Mouse (Mus musculus) stomach, adult 2 months (tissue): ENCODE data around the gene Ltb. TPM values are rescaled to one million over a fixed set of nuclear protein-coding genes. Genes with fewer than 3 reads are reported as not detected.

Experiments
- polyA plus RNA-seq: library from polyadenylated mRNA; depleted of rRNA; stranded (reverse); fragments of >200 nt; gene quantifications from 2 replicates; pipeline ENCODE4 v1.2.3, GENCODE M21; 2012; rRNA removed

Gene Ltb
- polyA plus RNA-seq, result 1.5 and 5.7 TPM in 2 replicates

GRCm38 (mm10) chr17:35193881-35194843 is at the start of gene Ltb:
Gene Ltb, plus strand, starts transcription at chr17:35194439.

GRCm38 (mm10) chr17:35164568-35165450 is 29.4 kb upstream of the Ltb start, which contains the start of gene Prrc2a:
Gene Prrc2a, minus strand, starts transcription at chr17:35164897.

GRCm38 (mm10) chr17:35175968-35176367 is 18.3 kb upstream of the Ltb start, which contains the start of gene Aif1:
Gene Aif1, minus strand, starts transcription at chr17:35176068.

GRCm38 (mm10) chr17:35187959-35188610 is 6.2 kb upstream of the Ltb start, which contains the start of gene Lst1:
Gene Lst1, minus strand, starts transcription at chr17:35188439.

GRCm38 (mm10) chr17:35201787-35202186 is 7.5 kb downstream of the Ltb start, which contains the start of gene Tnf:
Gene Tnf, minus strand, starts transcription at chr17:35202007.

GRCm38 (mm10) chr17:35204494-35205379 is 10.5 kb downstream of the Ltb start, which contains the start of gene Lta:
Gene Lta, minus strand, starts transcription at chr17:35205351.

GRCm38 (mm10) chr17:35220156-35220952 is 26.1 kb downstream of the Ltb start, which contains the start of gene Gm16181:
Gene Gm16181, plus strand, starts transcription at chr17:35220834.

GRCm38 (mm10) chr17:35233114-35233980 is 39.1 kb downstream of the Ltb start, which contains the start of gene Atp6v1g2:
Gene Atp6v1g2, plus strand, starts transcription at chr17:35233660.

GRCm38 (mm10) chr17:35235614-35236389 is 41.6 kb downstream of the Ltb start, which contains the start of gene Nfkbil1:
Gene Nfkbil1, minus strand, starts transcription at chr17:35235792.

GRCm38 (mm10) chr17:35241305-35242014 is 47.2 kb downstream of the Ltb start, which contains the start of gene Ddx39b:
Gene Ddx39b, plus strand, starts transcription at chr17:35241746.

Other genes with a start within 250 kb of the Ltb start
- 31.1 and 45.6 TPM in 2 replicates for gene Hspa1b, start 235.2 kb upstream of the Ltb start, polyA plus RNA-seq
- gene Gm20481, start 224.5 kb upstream of the Ltb start, polyA plus RNA-seq, result not detected in 2 replicates
- 16.4 and 25.7 TPM in 2 replicates for gene Hspa1a, start 222.3 kb upstream of the Ltb start, polyA plus RNA-seq
- gene Hspa1l, start 221.7 kb upstream of the Ltb start, polyA plus RNA-seq, result 0.34 and 0.59 TPM in 2 replicates
- 43.9 and 62.3 TPM in 2 replicates for gene Lsm2, start 212.6 kb upstream of the Ltb start, polyA plus RNA-seq
- 95.5 and 126 TPM in 2 replicates for gene Vars, start 193.5 kb upstream of the Ltb start, polyA plus RNA-seq
- gene Vwa7, start 177.9 kb upstream of the Ltb start, polyA plus RNA-seq, result 1.9 and 2.2 TPM in 2 replicates
- 0.58 and 1.9 TPM in 2 replicates for gene Sapcd1, start 166.4 kb upstream of the Ltb start, polyA plus RNA-seq
- gene Msh5, start 147.7 kb upstream of the Ltb start, polyA plus RNA-seq, result 2.6 and 5.6 TPM in 2 replicates
- 131 and 147 TPM in 2 replicates for gene Clic1, start 144.5 kb upstream of the Ltb start, polyA plus RNA-seq
- 16.3 and 20.7 TPM in 2 replicates for gene Ddah2, start 135.4 kb upstream of the Ltb start, polyA plus RNA-seq
- 243 and 312 TPM in 2 replicates for gene Ly6g6c, start 129.1 kb upstream of the Ltb start, polyA plus RNA-seq
- gene Mpig6b, start 128.3 kb upstream of the Ltb start, polyA plus RNA-seq, result 0.42 and 0.65 TPM in 2 replicates
- 99.6 and 112 TPM in 2 replicates for gene Ly6g6e, start 117.5 kb upstream of the Ltb start, polyA plus RNA-seq
- 5.1 and 6.4 TPM in 2 replicates for gene Ly6g6d, start 116.4 kb upstream of the Ltb start, polyA plus RNA-seq
- 1.2 and 2.0 TPM in 2 replicates for gene Ly6g6f, start 108.8 kb upstream of the Ltb start, polyA plus RNA-seq
- gene Abhd16a, start 105.2 kb upstream of the Ltb start, polyA plus RNA-seq, result 88.7 and 152 TPM in 2 replicates
- gene Ly6g5c, start 86.2 kb upstream of the Ltb start, polyA plus RNA-seq, result 1.4 TPM in 1 of 2 replicates, not detected in the other
- 1.2 and 2.2 TPM in 2 replicates for gene Ly6g5b, start 79.0 kb upstream of the Ltb start, polyA plus RNA-seq
- gene Gpank1, start 73.0 kb upstream of the Ltb start, polyA plus RNA-seq, result 9.3 and 11.8 TPM in 2 replicates
- 258 and 301 TPM in 2 replicates for gene Csnk2b, start 72.4 kb upstream of the Ltb start, polyA plus RNA-seq
- 13.7 and 19.0 TPM in 2 replicates for gene D17H6S53E, start 68.1 kb upstream of the Ltb start, polyA plus RNA-seq
- 0.08 and 0.20 TPM in 2 replicates for gene Apom, start 62.4 kb upstream of the Ltb start, polyA plus RNA-seq
- 92.9 and 94.1 TPM in 2 replicates for gene Bag6, start 59.3 kb upstream of the Ltb start, polyA plus RNA-seq
- 262 and 284 TPM in 2 replicates for gene Prrc2a, start 29.5 kb upstream of the Ltb start, polyA plus RNA-seq
- gene Aif1, start 18.4 kb upstream of the Ltb start, polyA plus RNA-seq, result 0.11 and 0.48 TPM in 2 replicates
- gene Lst1, start 6.0 kb upstream of the Ltb start, polyA plus RNA-seq, result 3.7 and 6.5 TPM in 2 replicates
- 0.24 and 0.42 TPM in 2 replicates for gene Tnf, start 7.6 kb downstream of the Ltb start, polyA plus RNA-seq
- 0.10 and 0.36 TPM in 2 replicates for gene Lta, start 10.9 kb downstream of the Ltb start, polyA plus RNA-seq
- gene Gm16181, start 26.4 kb downstream of the Ltb start, polyA plus RNA-seq, result 0.42 TPM in 1 of 2 replicates, not detected in the other
- gene Atp6v1g2, start 39.2 kb downstream of the Ltb start, polyA plus RNA-seq, result 1.3 and 1.7 TPM in 2 replicates
- gene Nfkbil1, start 41.4 kb downstream of the Ltb start, polyA plus RNA-seq, result 15.7 and 37.5 TPM in 2 replicates
- gene Ddx39b, start 47.3 kb downstream of the Ltb start, polyA plus RNA-seq, result 74.9 and 91.6 TPM in 2 replicates
- gene H2-D1, start 68.3 kb downstream of the Ltb start, polyA plus RNA-seq, result 243 and 319 TPM in 2 replicates
- 0.04 TPM in 1 of 2 replicates, not detected in the other for gene H2-Q1, start 126.0 kb downstream of the Ltb start, polyA plus RNA-seq
- gene H2-Q2, start 147.8 kb downstream of the Ltb start, polyA plus RNA-seq, result 0.18 and 0.54 TPM in 2 replicates
- 29.8 and 31.3 TPM in 2 replicates for gene H2-Q4, start 185.2 kb downstream of the Ltb start, polyA plus RNA-seq
- gene H2-Q6, start 230.4 kb downstream of the Ltb start, polyA plus RNA-seq, result 5.2 and 5.8 TPM in 2 replicates
- gene H2-Q7, start 244.7 kb downstream of the Ltb start, polyA plus RNA-seq, result 12.4 and 12.6 TPM in 2 replicates